Mouse (Mus musculus): Measurements from ENCODE around the gene Efl1.

DNA sequence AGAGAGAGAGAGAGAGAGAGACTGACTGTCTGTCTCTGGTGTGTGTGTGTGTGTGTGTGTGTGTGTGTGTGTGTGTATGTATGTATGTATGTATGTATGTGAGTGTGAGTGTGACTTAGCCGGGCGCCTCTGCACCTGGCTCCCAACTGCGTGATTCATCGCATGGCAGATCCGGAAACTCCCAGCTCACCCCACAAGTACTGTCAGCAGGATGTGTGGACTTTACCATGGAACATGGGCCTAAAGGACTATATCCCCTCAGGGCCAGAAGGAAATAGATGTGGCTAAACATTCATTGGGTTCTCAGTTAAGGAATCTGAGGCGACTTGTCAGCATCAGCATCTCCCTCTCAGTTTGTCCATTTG, 649 bp downstream of the Efl1 start:
- TF ChIP-seq USF1 (IDR thresholded peaks at IDR 0.05; ENCODE audit: low read depth) (no peak), POLR2A (IDR thresholded peaks at IDR 0.05; ENCODE audit: insufficient read length, low read depth) (no peak), MAX (IDR thresholded peaks at IDR 0.05; ENCODE audit: low read depth) (no peak), MYOD1 (IDR thresholded peaks at IDR 0.05; ENCODE audit: control insufficient read depth in 1 of 3, insufficient read length in 2 of 3, low read depth in 2 of 3) (no peak), MYOG (IDR thresholded peaks at IDR 0.05; ENCODE audit: control insufficient read depth in 1 of 3, insufficient read depth in 1 of 3, insufficient read length in 2 of 3, low read depth in 2 of 3) (no peak), TCF3 (IDR thresholded peaks at IDR 0.05; ENCODE audit: insufficient read length, low read depth) (no peak), E2F4 (IDR thresholded peaks at IDR 0.05; ENCODE audit: insufficient read depth) (no peak), POLR2AphosphoS2 (IDR thresholded peaks at IDR 0.05; ENCODE audit: insufficient read length, low read depth) (no peak), TCF12 (IDR thresholded peaks at IDR 0.05; ENCODE audit: insufficient read depth, poor library complexity, severe bottlenecking) (no peak), REST (IDR thresholded peaks at IDR 0.05; ENCODE audit: insufficient read depth, insufficient read length) (no peak), CEBPB (IDR thresholded peaks at IDR 0.05; ENCODE audit: insufficient read depth, poor library complexity, severe bottlenecking) (no peak)
